Mouse (Mus musculus): ENCODE results near the gene Pzp. TPM values are rescaled to one million over a fixed set of nuclear protein-coding genes. Genes with fewer than 3 reads are reported as not detected.
A peak's percentile ranks its signal among the peaks of the same experiment; 100 is the strongest.

Pzp gene
- not detected for total RNA-seq (2021)

DNA sequence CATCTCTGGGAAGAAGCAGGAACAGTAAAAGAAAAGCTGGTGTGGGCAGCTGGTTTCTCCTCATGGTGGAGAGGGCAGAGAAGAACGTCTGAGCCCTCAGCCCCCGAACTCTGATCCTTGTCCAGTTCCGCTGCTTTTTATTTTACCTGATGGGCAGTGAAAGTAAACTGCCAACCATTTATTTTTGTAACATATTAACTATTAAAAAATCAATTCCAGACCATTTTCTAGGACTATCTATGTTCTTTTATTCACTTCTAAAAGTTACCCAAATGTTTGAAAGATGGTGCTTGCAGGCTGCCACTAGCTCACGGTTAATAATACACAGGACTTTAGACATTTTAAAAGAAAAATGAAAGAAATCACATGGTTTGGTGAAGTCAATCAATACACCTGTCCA is at the start of gene Pzp:
Gene Pzp, minus strand, starts transcription at position 120 of the 400 bp plus-strand sequence.
- DNase-seq (ENCODE audit: low spot score in 2 of 2), result no peak
- intact Hi-C loops (cut with DNase I), result no loop called here

DNA sequence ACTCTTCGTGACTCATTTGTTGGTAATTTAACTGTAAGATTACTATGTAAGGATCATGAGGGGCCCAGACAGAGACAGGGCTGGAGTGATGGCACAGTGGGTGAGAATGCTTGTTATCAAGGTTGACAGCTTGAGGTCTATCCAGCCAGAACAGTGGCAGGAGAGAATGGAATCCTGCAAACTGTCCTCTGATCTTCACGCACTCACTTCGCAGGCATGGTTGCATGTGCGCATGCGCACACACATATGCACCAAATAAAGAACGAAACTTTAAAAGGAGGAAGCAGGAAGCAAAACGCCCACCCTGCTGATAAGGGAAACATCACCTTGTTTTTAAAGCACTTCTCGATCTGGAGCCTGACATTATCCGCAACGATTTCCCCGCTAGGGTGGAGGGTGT is 40.1 kb upstream of the Pzp start:
- intact Hi-C loops (cut with DNase I), result no loop called here
- DNase-seq (ENCODE audit: low spot score in 2 of 2), result no peak

DNA sequence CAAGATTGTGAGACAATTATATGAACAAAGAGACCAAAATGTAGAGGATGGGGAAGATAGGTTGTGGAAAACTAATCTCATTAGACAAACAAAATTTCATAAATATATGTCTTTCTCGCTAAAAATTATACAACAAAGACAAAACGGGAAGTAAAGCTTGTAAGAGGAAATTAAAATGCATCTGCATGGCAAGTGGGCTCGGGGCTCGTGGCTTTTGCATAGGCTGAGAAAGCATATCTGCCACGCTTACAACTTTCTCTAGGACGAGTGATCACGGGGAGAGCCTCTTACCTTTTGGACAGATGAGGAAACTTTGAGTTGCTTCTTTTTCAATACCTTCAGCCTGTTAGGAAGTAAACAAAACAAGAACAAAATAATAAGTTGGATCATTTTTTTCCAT is 27.5 kb upstream of the Pzp start:
- intact Hi-C loops (cut with DNase I), result no loop called here
- DNase-seq (ENCODE audit: low spot score in 2 of 2), result no peak

DNA sequence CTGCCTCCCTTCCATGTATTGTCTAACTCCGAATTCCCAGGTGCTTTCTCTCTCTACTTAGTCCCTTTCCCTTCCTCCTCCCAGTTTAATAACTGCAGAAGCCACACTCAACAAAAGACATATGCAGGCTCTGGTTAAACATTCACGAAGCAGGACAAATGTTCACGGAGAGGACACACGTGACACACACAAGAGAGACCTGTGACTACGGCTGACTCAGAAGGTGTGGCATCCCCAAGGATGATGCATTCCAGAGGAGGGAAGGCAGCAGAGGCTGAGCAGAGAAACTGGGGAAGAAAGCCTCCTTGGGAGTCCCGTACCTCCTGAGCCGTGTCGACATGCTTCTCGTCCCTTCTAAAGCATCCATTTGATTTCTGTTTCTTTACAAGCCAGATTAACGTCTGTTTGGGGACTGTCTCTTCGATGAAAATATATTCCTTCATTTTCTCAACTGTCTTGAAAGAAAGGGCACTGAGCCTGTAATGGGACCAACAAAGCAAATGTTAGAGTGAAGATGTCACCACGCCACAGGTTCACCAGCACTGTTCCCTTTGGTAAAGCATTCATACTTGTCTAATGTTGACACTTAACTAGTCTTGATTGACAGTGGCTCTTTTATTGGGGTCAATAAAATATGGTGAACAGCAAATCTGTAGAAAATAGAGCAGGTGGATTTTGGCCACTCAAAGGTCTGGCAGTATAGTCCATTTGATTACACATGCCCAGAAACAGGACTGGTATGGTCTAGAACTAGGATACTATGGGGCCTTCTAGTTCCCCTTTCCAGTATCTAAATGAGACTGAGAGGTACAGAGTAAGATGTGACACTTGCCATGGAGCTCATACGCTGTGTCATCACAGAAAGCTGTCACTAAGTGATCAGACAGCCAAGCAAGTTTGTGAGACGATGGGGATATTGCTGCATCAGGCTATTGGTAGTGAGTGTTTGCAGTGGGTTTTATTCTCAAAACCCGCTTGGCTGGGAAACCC is 23.2 kb upstream of the Pzp start:
- intact Hi-C loops (cut with DNase I), result no loop called here
- DNase-seq (ENCODE audit: low spot score in 2 of 2), result no peak

DNA sequence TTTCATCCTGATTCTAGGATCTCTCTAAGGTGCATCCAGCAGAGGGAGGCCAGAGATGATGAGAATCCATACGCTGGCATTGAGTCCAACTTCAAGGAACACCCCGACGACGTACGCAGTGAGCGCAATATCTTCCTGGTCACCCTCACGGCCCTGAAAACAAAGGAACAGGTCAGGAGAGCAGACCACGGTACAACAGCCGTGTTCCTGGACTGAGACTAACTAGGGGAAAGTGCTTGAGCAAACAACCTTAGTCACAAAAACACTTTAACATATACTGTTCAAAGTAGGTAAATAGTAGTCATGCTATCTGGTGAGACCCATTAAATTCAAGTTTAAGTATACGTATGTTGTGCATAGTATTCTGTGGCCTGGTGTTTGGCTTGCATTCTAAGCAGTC is 22.0 kb upstream of the Pzp start:
- intact Hi-C loops (cut with DNase I), result no loop called here
- DNase-seq (ENCODE audit: low spot score in 2 of 2), result no peak

DNA sequence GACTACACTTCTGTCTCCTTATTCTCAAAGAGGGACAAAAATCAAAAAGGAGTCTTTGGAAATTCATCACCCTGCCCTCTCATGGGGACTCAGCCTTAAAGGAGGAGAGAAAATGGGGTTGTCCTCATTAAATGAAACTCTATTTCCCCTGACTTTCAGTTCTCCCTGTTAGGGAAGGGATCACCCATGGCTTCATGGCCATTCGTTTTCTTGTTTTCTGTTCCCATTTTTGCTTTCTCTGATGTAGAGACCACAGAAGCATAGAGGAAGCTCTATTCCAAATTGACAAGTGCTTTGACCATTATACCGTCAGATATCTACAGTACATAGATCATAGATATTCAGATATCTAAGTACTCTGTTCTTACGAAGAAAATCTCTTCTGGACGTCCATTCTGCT is 18.9 kb upstream of the Pzp start:
- intact Hi-C loops (cut with DNase I), result no loop called here
- no peak for DNase-seq (ENCODE audit: low spot score in 2 of 2)

DNA sequence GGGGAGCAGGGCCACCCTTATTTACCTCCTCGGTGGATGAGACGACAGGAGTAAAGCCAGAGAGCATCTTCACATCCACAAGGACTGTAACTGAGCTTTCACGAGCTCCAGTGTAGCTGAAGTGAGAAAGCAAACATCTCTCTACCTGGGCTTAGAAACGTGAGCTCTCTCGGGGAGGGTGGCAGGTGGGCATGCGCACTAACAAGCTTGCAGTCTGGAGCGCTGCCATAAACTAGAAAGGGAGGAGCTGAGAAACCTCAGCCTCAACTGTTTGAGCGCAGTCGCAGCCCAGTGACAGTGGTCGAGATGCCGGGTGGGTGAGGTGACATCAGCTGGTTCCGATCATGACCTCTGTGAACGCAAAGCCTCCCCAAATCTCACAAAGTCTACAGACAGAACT is 16.7 kb upstream of the Pzp start:
- intact Hi-C loops (cut with DNase I), result no loop called here
- DNase-seq (ENCODE audit: low spot score in 2 of 2), result peak; percentile 17 to 30

DNA sequence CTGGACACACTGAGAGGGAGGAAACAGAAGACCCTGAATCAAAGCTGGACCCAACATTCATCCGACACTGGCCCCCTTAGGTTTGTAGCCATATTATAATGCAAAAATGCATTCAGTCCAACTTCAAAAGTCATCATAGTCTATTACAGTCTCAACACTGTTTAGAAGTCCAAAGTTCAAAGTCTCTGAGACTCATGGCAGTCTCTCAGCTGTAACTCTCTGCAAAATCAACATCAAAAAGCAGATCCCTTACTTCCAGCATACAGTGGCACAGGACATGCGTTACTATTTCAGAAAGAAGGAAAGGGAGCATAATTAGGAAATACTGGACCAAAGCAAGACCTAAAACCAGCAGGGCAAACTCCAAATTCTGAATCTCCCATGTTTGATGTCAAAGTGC is 8.7 kb upstream of the Pzp start:
- intact Hi-C loops (cut with DNase I), result no loop called here
- DNase-seq (ENCODE audit: low spot score in 2 of 2), result no peak

DNA sequence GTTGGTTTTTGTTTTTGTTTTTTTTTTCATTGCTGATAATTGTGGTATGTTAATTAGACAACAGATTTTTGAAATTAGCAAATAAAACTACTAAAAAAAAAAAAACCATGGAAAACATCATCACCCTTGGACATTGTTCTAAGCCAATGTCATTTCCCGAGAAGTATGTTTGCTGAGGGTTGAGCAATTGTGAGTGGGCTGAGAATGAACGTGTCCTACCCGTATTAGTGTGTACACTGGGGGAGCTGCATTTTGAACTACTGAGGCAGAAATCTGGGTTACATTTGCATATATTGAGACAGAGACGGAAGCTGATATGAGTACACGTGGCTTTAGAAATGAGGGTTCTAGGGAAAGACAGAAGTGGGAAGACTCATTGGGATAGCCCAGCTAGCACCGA is 6.8 kb upstream of the Pzp start:
- no peak for DNase-seq (ENCODE audit: low spot score in 2 of 2)
- intact Hi-C loops (cut with DNase I), result no loop called here

DNA sequence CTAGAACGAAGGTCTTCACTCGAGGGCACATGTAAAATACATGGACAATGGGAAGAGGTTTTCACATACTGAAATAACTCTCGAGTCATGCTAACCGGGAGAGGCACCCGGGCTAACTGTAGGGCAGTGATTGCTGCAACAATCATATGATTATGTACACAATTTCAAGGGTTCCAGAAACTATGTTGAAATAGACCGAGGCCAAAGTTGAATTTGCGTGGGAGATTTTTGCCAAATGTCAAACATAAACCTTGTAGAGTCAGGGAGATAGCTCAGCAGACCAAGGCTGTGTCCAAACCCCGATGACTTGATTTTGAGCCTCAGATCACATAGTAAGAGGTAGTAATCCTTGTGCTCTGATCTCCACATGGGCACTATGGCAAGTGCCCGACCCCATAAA is 6.2 kb upstream of the Pzp start:
- intact Hi-C loops (cut with DNase I), result no loop called here
- DNase-seq (ENCODE audit: low spot score in 2 of 2), result no peak

DNA sequence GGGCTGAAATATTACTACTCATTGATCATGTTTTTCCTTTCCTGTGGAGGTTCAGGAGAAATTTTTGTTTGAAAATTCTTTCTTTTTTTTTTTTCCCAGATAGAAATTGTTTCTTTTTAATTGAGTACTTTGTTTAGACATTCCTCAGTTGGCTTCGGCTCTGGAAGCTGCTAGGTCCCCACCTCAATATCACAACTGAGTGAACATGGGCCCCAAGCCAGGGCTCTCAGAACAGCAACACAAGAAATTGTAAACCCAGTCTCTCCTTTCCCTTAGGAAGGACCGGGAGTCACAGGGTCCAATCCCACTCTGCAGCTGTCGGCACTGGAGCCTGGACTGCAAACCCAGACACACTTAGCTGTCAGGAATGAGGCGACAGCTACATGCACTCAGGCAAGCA is 2.0 kb upstream of the Pzp start:
- DNase-seq (ENCODE audit: low spot score in 2 of 2), result no peak
- intact Hi-C loops (cut with DNase I), result no loop called here

DNA sequence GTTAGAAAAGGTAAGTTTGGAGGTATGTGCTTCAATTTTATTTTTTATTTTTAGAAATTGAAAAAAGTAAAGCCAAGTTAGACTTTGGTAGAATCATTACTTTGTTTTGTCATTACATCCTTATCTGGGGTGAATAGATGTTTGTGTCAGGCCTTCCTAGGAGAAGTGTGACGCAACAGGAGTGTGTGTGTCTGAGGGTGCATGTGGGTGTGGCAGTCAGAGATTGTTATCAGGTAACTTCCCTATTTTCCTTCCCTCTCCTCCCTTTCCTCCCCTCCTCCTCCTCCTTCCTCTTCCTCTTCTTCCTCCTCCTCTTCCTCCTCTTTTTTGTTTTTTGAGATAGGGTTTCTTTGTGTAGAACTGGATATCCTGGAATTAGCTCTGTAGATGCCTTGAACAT is 590 bp upstream of the Pzp start:
- DNase-seq (ENCODE audit: low spot score in 2 of 2), result no peak
- intact Hi-C loops (cut with DNase I), result no loop called here

DNA sequence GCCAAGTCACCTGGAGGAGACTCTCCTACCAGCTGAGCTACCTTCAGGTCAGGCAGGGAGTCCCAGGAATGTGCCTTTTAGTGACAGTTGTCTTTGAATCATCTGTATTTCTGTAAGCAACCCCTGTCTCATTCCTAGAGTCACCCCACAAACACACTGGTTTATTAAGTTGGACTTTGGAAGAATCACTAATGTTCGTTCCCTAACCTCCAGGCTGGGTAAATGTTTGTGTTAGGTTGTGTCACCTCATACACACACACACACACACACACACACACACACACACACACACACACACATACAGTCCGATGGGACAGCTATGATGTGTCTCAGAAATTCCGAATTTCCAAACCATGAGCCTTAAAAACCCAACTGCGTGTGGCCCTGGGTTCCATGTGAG is 719 bp downstream of the Pzp start:
- DNase-seq (ENCODE audit: low spot score in 2 of 2), result no peak
- intact Hi-C loops (cut with DNase I), result no loop called here

DNA sequence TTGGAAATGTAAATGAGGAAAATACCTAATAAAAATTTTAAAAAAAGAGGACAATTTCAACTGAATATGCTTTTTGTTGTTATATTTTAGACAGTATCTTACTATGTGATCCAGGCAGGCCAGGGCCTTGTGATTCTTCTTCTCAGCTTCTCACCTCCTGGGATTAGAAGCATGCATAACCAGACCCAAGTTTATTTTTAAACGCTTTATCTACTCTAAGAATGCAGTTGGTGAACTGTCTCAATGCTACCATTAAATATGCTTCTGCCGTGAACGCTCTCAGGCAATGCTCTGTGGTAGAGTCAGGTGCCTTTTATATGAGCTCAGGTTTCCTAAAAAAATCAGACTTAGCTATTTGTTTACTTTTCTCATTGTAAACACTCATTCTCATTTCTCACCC is 3.2 kb downstream of the Pzp start:
- intact Hi-C loops (cut with DNase I), result no loop called here
- DNase-seq (ENCODE audit: low spot score in 2 of 2), result no peak

DNA sequence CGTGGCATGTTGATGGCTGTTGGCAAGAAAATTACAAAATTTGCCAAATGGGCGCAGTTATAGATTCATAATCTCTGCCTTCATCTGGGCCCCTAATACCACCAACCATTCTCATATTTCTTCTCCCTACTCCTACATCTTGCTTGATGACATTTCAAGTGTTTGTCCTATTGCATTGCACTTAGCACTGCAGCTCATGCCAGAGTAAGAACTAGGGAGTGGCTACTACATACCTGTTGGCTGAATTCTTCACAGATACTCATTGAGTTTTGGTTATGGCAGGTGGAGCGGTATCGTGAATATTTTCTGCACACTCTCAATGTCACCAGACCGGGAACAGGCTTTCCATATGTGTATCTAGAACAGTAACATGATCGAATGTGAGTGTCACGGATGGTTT is 7.4 kb downstream of the Pzp start:
- DNase-seq (ENCODE audit: low spot score in 2 of 2), result no peak
- intact Hi-C loops (cut with DNase I), result no loop called here

DNA sequence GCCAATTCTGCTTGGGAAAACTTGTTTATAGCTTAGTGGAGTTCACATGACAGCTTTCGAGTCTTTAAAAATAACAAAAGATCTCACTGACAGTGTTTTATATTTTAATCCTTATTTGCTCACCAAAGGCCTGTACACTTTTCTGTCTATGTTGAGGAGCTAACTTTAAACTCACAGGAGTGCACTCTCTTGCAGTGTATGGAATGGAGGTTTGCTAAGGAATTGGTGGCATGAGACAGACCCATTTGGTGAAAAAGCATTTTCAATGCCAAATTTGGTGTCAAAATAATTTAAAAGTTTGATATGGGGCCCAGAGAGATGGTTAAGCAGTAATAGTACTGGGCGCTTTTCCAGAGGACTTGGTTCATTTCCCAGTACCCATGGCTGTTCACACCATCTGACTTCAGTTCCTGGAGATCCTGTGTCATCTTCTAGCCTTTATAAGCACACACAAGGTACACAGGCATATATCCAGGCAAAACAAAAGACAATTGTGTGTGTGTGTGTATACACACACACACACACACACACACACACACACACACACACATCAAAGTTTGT is 20.8 kb downstream of the Pzp start:
- DNase-seq (ENCODE audit: low spot score in 2 of 2), result no peak
- intact Hi-C loops (cut with DNase I), result no loop called here

DNA sequence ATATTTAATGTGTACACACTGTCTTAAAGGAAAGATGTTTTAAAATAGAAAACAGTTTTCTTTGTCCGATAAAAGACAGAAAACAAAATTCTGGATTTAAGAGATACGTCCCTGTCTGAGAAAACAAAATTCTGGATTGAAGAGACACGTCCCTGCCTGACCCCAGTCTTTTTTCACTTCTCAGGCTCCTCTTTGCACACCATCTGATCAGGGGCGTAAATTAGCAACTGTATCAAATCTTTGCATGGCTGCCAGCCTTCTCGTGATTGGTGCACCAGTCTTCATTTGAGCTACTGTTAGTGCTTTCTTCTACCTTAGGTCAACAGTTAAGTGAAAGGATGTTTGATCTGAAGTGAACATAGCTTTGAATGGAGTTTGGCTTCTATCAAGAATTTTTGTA is 21.8 kb downstream of the Pzp start:
- intact Hi-C loops (cut with DNase I), result no loop called here
- no peak for DNase-seq (ENCODE audit: low spot score in 2 of 2)

DNA sequence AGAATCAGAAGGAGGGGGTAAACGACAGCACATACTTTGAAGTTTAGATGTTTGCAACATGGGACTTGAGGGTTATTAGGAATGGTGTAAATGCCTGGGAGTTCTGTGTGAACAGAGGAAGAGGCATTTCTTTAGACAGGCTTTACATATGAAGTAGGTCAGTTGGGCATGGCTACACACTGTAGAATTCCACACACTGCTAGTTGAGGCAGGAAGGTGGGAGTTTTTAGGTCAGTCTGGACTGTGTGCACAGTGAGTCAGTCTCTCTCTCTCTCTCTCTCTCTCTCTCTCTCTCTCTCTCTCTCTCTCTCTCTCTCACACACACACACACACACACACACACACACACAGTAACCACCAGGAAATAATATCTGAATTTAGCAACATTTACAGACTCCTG is 31.2 kb downstream of the Pzp start:
- intact Hi-C loops (cut with DNase I), result no loop called here
- DNase-seq (ENCODE audit: low spot score in 2 of 2), result no peak

DNA sequence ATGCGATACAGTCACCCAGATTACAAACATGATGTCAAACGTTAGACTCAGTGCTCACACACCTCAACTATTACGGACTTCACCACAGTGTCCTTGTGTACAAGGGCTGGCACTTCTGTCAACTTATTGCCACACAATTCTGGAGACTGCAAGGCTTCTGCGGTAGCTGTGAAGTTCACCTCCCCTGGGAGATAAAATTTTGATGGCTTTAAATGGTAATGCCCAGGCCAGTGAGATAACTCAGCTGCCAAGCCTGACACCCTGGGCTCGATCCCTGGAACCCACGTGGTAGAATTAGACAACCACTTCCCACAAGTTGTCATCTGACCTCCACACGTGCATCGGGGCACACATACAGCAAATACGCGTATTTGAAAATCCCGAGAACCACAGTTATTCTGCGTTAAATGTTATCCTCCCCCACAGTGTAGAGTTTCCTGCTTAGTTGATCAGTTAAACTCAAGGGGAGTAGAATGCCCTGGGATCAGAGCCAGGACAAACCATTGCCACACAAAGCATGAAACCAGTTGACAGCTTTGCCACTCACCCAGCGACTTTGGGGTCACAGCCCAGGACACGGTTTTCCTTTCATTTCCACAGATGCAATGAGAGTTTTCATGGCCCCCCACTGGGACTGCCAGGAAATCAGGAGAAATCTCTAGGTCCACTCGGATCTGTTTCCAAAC is 31.7 kb downstream of the Pzp start:
- DNase-seq (ENCODE audit: low spot score in 2 of 2), result no peak
- intact Hi-C loops (cut with DNase I), result no loop called here

DNA sequence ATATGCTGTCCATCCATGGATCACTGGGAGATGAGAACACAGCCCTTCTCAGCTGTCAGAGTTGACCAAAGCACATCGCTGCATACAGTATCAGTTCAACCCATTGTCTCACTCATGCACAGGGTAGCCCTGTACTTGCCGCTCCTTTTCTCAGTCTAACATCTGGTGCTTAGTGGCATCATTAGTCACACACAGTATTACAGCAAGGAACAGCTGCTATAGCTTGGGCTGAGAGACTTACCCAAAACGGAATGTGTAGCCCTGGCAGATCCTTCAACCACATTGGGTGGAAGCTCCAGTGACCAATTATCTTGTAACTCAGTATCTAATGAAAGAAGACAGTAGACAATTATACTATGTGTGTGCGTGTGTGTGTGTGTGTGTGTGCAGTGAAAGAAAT is 34.6 kb downstream of the Pzp start:
- intact Hi-C loops (cut with DNase I), result no loop called here
- DNase-seq (ENCODE audit: low spot score in 2 of 2), result no peak

DNA sequence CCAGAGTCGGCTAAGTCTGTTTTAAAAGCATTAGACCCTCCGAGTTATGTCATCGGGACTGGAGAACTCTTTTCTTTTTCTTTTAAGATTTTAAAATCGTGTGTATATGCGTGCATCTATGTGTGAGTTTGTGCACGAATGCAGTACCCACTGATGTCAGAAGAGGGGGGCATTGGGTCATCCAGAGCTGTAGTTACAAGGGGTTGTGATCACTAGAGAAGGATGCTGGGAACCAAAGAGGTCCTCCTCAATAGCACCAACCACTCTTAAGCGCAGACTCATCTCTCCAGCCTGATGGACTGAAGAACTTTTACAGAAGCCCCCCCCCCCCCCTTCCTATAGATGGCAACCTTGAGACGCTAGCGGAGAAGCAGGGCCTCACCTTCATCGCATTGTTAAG is 36.4 kb downstream of the Pzp start:
- DNase-seq (ENCODE audit: low spot score in 2 of 2), result no peak
- intact Hi-C loops (cut with DNase I), result no loop called here

Measured in left cerebral cortex, postnatal 36 days (tissue).